Mouse (Mus musculus) E14TG2a.4 (cell line): Measurements from ENCODE around the gene Borcs8.

Experiments used
- CTCF ChIP-seq: conservative IDR thresholded peaks from 2 replicates; pipeline ENCODE4 v1.5.1; 2014; ENCODE audit warnings: low read length
- NANOG ChIP-seq: IDR thresholded peaks from 2 replicates; pipeline ENCODE4 v1.6.1; 2014; ENCODE audit warnings: borderline replicate concordance, low read length, mixed read lengths

- TF ChIP-seq CTCF (no peak), NANOG (no peak)
These were observed 40.0 kb upstream of the Borcs8 start for GRCm38 (mm10) chr8:70099276-70099675.
